Mouse (Mus musculus) spleen, postnatal 10 days (tissue): ENCODE results near the gene Bmpr2.

ENCODE experiments used
- DNase-seq, 2 experiments: peaks; one replicate each; pipeline ENCODE4 v3.0.0; 2021 to 2022; ENCODE audit warnings: low spot score in 2 of 2

The Bmpr2 gene

DNA sequence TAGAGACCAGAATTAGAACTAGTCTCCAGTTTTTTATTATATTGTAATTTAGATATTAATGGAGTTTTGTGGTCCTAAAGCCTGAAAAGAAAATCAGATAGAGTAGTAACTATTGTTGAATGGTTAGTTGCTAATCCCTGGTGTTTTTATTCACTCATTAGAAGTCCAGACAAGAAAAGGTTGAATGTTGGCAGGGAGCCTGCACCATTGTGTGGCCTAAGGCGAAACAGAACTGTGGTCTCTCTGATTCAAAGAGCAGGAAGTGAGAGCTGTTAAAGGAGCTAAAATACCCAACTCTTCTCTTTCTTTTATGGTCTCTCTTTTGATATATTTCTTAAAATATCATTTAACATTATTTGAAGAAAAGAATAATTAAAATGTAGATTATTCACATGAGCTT is 32.1 kb downstream of the Bmpr2 start:
- no peak for DNase-seq

DNA sequence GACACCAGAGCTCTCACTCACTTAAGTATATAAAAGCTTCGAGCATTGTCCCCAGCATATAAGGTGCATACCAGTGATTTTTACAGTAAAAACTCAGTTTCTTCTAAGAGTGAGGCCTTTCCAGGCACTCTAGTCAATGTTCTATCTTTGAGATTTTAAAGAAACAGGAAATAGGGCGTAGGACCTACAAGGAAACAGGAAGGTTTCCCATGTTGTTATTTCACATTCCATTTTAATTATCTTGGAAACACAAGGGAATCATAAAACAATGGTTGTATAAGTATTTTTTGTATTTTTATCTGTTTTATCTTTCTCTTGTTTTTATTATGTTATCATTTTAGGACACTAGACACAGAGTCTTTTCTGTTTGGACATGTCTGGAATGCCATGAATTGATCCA is 34.7 kb downstream of the Bmpr2 start:
- DNase-seq, result no peak

- no peak for DNase-seq
These were observed 41.2 kb downstream of the Bmpr2 start for GRCm38 (mm10) chr1:59804363-59804762.

- no peak for DNase-seq
These were observed 46.7 kb downstream of the Bmpr2 start for GRCm38 (mm10) chr1:59809921-59810320.

DNA sequence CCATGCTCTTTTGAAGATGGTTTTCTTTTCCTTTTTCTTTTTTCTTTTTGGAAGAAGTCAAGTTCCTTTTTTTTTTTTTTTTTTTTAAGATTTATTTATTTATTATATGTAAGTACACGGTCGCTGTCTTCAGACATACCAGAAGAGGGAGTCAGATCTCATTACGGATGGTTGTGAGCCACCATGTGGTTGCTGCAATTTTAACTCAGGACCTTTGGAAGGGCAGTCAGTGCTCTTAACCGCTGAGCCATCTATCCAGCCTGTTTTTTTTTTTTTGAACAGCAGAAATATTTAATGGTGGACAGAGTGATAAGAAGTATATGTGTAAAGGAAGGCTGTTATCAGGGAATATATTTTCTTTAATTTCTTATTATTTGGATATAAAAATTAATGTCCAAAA is 49.6 kb downstream of the Bmpr2 start:
- DNase-seq, result no peak

DNA sequence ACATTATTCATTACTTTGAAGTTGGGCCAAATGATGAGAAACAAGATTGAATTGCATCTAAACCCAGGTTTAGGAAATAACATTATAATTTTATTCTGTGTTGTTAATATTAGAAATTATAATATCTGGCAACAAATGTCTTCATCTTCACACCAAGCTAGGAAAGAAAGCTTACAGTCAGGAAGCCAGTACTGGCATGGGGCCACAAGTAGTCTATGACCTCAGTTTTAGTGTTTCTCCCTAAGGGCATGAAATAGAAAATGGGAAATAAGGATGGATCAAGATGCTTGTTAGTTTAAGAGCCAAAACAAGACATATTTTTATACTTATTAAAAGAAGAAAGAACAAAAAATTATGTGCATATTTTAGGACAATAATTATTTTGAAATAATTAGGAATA is 62.2 kb downstream of the Bmpr2 start:
- no peak for DNase-seq

GRCm38 (mm10) chr1:59826583-59826982 is 63.4 kb downstream of the Bmpr2 start:
- DNase-seq, result no peak

DNA sequence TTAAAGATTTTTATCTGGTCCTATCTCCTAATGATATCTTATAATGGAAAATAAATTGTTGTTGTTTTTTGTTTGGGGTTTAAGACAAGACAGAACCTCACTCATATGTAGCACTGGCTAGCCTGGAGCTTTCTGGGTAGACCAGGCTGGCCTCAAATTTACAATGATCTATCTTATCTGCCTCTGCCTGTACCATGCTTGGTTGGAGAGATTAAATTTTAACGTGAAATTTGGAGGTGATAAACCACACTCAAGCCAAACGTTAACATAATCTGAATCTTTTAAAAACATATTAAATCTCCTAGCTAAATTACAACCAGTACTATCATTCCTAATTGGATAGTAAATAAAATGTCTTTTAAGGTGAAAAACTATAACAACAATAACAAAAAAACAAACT is 66.2 kb downstream of the Bmpr2 start:
- DNase-seq, result no peak

- DNase-seq, result no peak
These were observed 67.0 kb downstream of the Bmpr2 start for GRCm38 (mm10) chr1:59830194-59830593.

- DNase-seq, result no peak
These were observed 70.5 kb downstream of the Bmpr2 start for GRCm38 (mm10) chr1:59833723-59834122.

DNA sequence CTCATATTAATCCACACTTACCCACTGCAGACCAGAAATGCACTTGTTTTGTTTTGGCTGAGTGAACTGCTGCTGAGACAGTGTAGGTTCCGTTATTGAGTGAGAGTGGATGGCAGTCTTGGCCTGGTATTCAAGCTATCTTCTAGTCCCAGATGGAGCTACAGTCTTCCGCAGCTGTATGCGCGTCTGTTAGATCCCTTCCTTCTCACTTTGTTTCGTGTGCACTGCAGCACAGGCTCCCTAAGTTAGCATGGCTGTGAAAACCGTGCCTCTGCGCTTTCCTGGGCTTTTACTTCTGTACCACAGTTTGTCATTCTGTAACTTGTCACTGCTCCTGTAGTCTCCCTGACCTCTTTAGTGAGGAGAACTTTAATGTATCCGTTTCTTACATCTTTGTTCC is 85.1 kb downstream of the Bmpr2 start:
- DNase-seq, result no peak

DNA sequence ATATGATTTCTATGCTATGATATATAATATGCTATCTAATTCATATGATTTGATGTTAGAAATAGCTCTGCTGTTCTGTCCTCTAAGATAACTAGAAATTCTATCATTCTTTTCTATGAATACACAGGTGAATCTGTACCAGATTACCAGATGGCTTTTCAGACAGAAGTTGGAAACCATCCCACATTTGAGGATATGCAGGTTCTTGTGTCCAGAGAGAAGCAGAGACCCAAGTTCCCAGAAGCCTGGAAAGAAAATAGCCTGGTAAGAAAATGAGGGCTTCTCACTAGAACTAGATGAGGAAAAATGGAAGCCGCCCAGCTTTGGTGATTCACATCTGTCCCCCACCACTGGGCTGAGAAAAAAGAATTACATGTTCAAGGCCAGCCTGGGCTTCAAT is 95.8 kb downstream of the Bmpr2 start:
- no peak for DNase-seq

DNA sequence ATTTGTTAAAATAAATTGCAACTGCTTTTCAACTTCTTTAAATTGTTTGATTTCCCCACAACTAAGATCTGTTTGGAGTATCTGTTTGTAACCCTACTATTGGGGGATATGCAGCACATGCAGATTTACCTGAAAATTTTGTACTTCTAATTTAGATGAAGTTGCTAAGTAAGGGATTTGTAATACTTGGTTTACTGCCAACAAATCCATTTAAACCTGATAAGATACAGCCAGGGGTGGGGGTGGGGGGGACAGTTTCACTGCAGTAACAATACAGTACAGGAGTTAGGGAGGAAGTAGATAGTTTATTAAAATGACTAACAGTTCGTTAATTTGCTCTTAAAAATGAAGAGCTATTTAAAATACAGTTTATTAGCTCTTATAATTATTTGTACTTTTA is 98.9 kb downstream of the Bmpr2 start:
- no peak for DNase-seq

DNA sequence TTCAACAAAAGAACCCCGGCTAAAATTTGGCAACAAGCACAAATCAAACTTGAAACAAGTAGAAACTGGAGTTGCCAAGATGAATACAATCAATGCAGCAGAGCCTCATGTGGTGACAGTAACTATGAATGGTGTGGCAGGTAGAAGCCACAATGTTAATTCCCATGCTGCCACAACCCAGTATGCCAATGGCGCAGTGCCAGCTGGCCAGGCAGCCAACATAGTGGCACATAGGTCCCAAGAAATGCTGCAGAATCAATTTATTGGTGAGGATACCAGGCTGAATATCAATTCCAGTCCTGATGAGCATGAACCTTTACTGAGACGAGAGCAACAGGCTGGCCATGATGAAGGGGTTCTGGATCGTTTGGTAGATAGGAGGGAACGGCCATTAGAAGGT is 104.8 kb downstream of the Bmpr2 start:
- no peak for DNase-seq

- DNase-seq, result no peak
These were observed 110.8 kb downstream of the Bmpr2 start for GRCm38 (mm10) chr1:59874023-59874422.

- DNase-seq, result no peak
These were observed 114.9 kb downstream of the Bmpr2 start for GRCm38 (mm10) chr1:59878098-59878497.

GRCm38 (mm10) chr1:59883349-59884134 is 120.3 kb downstream of the Bmpr2 start:
- DNase-seq, result peak; percentile 66 to 89

DNA sequence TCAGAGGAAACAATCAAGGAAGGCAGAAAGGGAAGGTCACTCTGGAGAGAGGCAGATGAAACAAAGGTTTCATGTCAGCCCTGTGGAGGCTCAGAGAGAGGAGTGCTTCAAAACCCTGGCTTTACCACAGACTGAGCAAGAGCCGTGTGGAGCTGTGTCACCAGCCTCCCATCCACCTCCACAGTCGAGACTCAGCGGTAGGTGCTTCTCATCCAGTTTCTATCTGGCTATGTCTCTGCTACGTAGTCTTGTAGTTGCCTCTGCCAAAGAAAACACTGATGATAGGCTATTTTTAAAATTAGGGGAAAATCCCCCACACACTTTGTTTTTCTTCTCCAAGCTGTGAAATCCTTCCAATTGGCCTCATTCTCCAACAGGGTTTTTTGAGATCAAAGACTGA is 123.7 kb downstream of the Bmpr2 start:
- no peak for DNase-seq

DNA sequence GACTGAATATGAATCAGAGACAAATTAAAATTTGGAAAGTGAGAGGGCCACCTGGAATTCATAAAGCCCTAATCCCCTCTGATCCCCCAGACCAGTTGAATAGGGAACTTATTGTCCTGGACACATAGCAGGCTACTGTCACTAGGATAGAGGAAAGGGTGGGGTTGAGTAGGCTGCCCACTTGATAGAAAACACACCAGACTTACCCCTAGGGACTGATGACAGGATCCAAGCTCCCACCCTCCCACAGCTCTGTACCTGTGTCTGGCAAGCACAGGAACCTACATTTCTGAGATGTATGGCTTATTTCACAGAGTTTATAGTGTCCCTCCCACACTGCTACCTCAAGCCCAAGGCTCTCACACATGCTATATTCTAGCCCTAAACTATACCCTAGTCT is 124.8 kb downstream of the Bmpr2 start:
- DNase-seq, result no peak

- no peak for DNase-seq
These were observed 128.0 kb downstream of the Bmpr2 start for GRCm38 (mm10) chr1:59891185-59891584.

DNA sequence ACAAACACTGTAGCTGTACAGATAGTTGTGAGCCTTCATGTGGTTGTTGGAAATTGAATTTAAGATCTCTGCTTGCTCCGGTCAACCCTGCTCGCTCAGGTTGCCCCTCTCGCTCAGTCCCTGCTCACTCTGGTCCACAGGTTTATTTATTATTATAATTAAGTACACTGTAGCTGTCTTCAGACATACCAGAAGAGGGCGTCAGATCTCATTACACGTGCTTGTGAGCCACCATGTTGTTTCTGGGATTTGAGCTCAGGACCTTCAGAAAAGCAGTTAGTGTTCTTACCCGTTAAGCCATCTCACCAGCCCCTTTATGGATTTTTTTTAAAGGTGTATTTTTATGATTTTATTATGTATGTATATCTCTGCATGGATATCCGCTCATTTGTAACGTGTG is 129.6 kb downstream of the Bmpr2 start:
- DNase-seq, result no peak

- no peak for DNase-seq
These were observed 130.8 kb downstream of the Bmpr2 start for GRCm38 (mm10) chr1:59894025-59894424.

DNA sequence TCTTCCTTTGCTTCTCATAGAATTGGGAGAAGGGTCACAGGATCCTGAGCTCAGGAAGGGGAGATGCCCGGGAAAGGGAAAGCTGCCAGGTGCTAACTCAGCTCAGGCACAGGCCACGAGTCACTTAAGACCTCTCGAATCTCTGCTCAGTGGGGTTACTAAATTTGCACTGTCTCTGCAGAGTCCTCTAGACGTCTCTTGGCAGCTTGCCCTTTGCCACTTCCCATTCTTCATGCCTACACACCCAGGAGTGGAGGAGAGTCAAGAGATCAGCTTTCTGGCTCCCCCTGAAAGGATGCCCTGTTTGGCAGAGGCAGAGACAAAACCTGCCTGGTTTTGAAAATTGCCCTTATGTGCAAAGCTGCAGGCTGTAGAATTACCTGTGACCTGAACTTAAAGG is 132.3 kb downstream of the Bmpr2 start:
- peak in 1 of 2 experiments; percentile 46 for DNase-seq

DNA sequence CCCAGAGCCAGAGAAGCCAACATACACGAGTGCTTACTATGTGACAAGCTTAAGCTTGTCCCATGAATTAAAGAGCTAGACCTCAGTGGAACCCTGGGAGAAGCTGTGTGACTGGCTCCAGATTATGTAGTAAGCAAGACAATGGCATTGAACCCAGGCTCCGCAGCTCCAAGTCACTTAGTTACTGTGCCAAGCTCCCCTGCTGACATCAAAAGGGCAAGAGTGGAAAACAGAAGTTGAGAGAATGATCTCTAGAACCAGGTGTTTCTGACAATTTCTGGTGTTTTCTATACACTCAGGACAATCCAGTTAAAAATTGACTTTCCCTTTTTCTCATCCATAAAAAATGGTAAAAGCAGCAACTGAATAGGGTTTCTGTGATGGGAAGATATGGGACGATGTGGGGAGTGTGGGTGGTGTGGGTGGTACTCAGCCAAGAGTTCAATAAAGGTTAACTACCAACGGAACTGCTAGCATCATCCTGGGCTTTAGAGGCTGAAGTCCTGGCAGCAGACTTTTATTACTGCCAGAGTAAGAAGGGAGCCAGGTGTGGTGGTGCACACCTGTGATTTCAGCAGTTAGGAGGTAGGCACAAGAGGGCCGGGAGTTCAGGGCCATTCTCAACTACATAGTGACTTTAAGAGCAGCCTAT is 134.1 kb downstream of the Bmpr2 start:
- no peak for DNase-seq
